Mouse (Mus musculus): Measurements from ENCODE around the gene Tgm2. TPM values are rescaled to one million over a fixed set of nuclear protein-coding genes. Genes with fewer than 3 reads are reported as not detected.

Gene Tgm2
- polyA plus RNA-seq, 1 experiment: 9.7 TPM

- no peak for TF ChIP-seq POLR2A (IDR thresholded peaks at IDR 0.05; ENCODE audit: borderline replicate concordance, extremely low read depth, insufficient read depth, insufficient read length, poor library complexity, severe bottlenecking)
- no peak for TF ChIP-seq CTCF (IDR thresholded peaks at IDR 0.05; ENCODE audit: borderline replicate concordance, extremely low read depth, insufficient read depth, insufficient read length)
- peak; percentile 57 for DNase-seq (ENCODE audit: low read depth)
These were observed 7.6 kb upstream of the Tgm2 start for GRCm38 (mm10) chr2:158153728-158154343.

GRCm38 (mm10) chr2:158152685-158153309, 6.6 kb upstream of the Tgm2 start:
- peak; percentile 80 for DNase-seq (ENCODE audit: low read depth)
- TF ChIP-seq POLR2A (IDR thresholded peaks at IDR 0.05; ENCODE audit: borderline replicate concordance, extremely low read depth, insufficient read depth, insufficient read length, poor library complexity, severe bottlenecking): no peak
- TF ChIP-seq CTCF (IDR thresholded peaks at IDR 0.05; ENCODE audit: borderline replicate concordance, extremely low read depth, insufficient read depth, insufficient read length): no peak

DNA sequence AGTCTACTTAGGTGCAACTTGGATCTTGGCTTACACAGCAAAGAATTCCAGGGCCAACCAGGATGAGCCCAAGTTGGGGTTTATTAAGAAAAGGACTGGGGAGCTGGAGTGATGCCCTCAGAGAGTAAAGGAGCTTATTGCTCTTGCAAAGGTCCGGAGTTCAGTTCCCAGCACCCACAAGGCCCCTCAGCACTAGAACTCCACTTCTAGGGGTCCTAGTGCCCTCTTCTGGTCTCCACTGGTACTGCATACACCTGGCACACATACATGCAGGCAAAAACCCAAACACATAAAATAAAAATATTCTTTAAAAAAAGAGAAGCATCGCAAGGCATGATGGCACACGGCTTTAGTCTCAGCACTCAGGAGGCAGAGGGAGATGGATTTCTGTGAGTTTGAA, 4.8 kb upstream of the Tgm2 start:
- TF ChIP-seq POLR2A (IDR thresholded peaks at IDR 0.05; ENCODE audit: borderline replicate concordance, extremely low read depth, insufficient read depth, insufficient read length, poor library complexity, severe bottlenecking) (no peak), CTCF (IDR thresholded peaks at IDR 0.05; ENCODE audit: borderline replicate concordance, extremely low read depth, insufficient read depth, insufficient read length) (peak; percentile 3; the same call in 1 of the 2 replicates)
- DNase-seq (ENCODE audit: low read depth): no peak

DNA sequence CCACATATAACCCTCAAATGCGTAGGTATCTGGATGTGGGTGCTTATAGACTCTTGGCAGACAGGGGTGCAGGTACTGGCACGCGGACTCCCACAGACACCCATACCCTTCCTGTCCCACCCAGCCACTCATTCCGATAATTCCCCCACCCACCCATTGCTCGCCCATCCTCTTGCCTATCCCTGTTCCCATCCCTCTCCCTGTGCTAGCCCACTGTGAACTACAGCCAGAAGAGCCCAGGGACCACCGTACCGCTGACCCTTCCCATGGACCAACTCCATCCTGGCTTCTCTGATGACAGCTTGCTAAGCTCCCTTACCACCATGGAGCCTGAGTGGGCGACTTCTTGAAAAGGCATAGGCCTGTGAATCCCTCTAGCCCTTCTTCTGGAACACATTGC, 735 bp upstream of the Tgm2 start:
- TF ChIP-seq POLR2A (IDR thresholded peaks at IDR 0.05; ENCODE audit: borderline replicate concordance, extremely low read depth, insufficient read depth, insufficient read length, poor library complexity, severe bottlenecking) (no peak), CTCF (IDR thresholded peaks at IDR 0.05; ENCODE audit: borderline replicate concordance, extremely low read depth, insufficient read depth, insufficient read length) (no peak)
- no peak for DNase-seq (ENCODE audit: low read depth)

GRCm38 (mm10) chr2:158145528-158146065, 639 bp downstream of the Tgm2 start:
- DNase-seq (ENCODE audit: low read depth): no peak
- no peak for TF ChIP-seq CTCF (IDR thresholded peaks at IDR 0.05; ENCODE audit: borderline replicate concordance, extremely low read depth, insufficient read depth, insufficient read length)
- TF ChIP-seq POLR2A (IDR thresholded peaks at IDR 0.05; ENCODE audit: borderline replicate concordance, extremely low read depth, insufficient read depth, insufficient read length, poor library complexity, severe bottlenecking): no peak

GRCm38 (mm10) chr2:158144750-158145527, 1.3 kb downstream of the Tgm2 start:
- no peak for DNase-seq (ENCODE audit: low read depth)
- TF ChIP-seq POLR2A (IDR thresholded peaks at IDR 0.05; ENCODE audit: borderline replicate concordance, extremely low read depth, insufficient read depth, insufficient read length, poor library complexity, severe bottlenecking) (no peak), CTCF (IDR thresholded peaks at IDR 0.05; ENCODE audit: borderline replicate concordance, extremely low read depth, insufficient read depth, insufficient read length) (no peak)

DNA sequence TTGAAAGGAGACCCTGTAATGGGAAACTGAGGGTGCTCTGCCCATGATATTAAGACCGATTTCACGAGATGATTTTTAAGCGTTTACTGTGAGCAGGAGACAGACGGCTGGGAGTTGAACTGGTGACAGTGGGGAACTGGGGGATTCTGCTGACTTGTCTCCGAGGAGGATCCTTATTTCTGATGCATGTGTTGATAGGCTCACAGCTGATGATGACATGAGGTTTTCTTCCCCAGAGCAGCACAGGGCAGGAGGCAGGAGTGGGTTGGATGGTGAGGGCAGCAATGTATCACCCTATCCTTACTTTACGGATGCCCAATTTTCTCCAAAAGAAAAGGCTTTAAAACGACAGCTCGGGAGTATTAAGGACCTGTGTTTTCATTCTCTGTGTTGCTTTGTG, 2.0 kb downstream of the Tgm2 start:
- TF ChIP-seq CTCF (IDR thresholded peaks at IDR 0.05; ENCODE audit: borderline replicate concordance, extremely low read depth, insufficient read depth, insufficient read length): no peak
- TF ChIP-seq POLR2A (IDR thresholded peaks at IDR 0.05; ENCODE audit: borderline replicate concordance, extremely low read depth, insufficient read depth, insufficient read length, poor library complexity, severe bottlenecking): no peak
- DNase-seq (ENCODE audit: low read depth): no peak

DNA sequence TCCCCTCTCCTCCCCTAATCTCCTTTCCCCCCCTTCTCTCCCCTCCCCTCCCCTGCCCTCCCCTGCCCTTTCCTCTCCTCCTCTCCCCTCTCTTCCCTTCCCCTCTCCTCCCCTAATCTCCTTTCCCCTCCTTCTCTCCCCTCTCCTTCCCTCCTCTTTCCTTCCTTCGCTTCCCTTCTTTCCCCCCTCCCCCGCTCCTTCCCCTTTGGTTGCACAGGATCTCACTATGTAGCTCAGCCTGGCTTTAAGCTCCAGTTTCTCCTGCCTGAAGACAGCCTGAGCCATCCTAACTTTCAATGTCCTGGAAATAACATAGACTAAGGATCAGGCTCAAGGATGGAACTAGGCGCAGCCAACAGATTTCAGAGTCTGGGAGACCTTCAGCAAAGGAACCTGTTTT, 2.4 kb downstream of the Tgm2 start:
- DNase-seq (ENCODE audit: low read depth): no peak
- TF ChIP-seq CTCF (IDR thresholded peaks at IDR 0.05; ENCODE audit: borderline replicate concordance, extremely low read depth, insufficient read depth, insufficient read length): no peak
- no peak for TF ChIP-seq POLR2A (IDR thresholded peaks at IDR 0.05; ENCODE audit: borderline replicate concordance, extremely low read depth, insufficient read depth, insufficient read length, poor library complexity, severe bottlenecking)

GRCm38 (mm10) chr2:158142981-158143380, 3.3 kb downstream of the Tgm2 start:
- TF ChIP-seq POLR2A (IDR thresholded peaks at IDR 0.05; ENCODE audit: borderline replicate concordance, extremely low read depth, insufficient read depth, insufficient read length, poor library complexity, severe bottlenecking) (no peak), CTCF (IDR thresholded peaks at IDR 0.05; ENCODE audit: borderline replicate concordance, extremely low read depth, insufficient read depth, insufficient read length) (no peak)
- DNase-seq (ENCODE audit: low read depth): no peak

DNA sequence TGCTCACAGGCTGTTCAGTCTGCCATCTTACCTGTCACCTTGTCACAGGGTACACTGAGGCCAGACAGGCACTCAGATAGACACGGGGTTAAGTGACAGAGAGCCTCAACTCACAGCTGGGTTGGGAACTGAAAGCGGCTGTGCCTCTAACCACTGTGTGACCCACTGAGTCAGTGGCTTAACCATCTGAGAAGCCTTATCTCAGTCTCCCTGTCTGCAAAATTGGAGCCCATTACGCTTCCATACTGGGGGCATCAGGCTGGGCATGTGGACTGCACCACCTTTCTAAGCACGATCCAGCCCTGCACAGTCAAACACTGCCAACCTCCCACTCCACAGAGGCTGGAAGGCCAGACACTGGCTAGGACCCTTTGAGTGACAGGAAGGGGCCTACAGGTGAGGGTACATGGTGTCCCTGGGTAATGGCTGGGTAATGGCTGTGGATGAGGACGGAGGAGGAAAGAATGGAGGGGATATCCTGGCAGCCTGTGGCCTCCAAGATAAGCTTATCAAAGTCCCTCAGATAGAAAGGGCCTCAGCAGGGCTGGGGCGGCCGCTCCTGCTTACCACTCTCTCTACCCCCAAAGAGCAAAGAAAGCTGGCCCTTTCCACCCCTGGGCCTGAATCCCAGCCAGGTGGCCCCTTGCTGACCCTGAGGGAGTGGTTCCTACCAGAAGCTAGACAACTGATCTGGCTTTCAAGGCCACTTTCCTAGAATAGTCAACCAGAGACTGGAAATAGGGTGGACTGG, 4.4 kb downstream of the Tgm2 start:
- TF ChIP-seq CTCF (IDR thresholded peaks at IDR 0.05; ENCODE audit: borderline replicate concordance, extremely low read depth, insufficient read depth, insufficient read length): no peak
- TF ChIP-seq POLR2A (IDR thresholded peaks at IDR 0.05; ENCODE audit: borderline replicate concordance, extremely low read depth, insufficient read depth, insufficient read length, poor library complexity, severe bottlenecking): no peak
- DNase-seq (ENCODE audit: low read depth): no peak

- no peak for DNase-seq (ENCODE audit: low read depth)
These were observed 5.0 kb downstream of the Tgm2 start for GRCm38 (mm10) chr2:158141271-158141670.

More at GRCm38 (mm10) chr2:158141271-158141670, 5.0 kb downstream of the Tgm2 start:
- TF ChIP-seq CTCF (IDR thresholded peaks at IDR 0.05; ENCODE audit: borderline replicate concordance, extremely low read depth, insufficient read depth, insufficient read length) (no peak), POLR2A (IDR thresholded peaks at IDR 0.05; ENCODE audit: borderline replicate concordance, extremely low read depth, insufficient read depth, insufficient read length, poor library complexity, severe bottlenecking) (no peak)

All from brain, embryonic 14.5 days (tissue).